Mouse (Mus musculus) neural tube, embryonic 12.5 days (tissue): Measurements from ENCODE around the gene Dppa1. TPM values are rescaled to one million over a fixed set of nuclear protein-coding genes. Genes with fewer than 3 reads are reported as not detected.

Source experiments
- ATAC-seq: fragments of 200-750 bp; cut with Nextera tagmentation; 2 replicates; pipeline ENCODE4 v1.8.0; 2017; ENCODE audit warnings: low read depth, mild to moderate bottlenecking, moderate TSS enrichment, moderate library complexity; ENCODE audit not compliant: low FRiP score
- H3K27ac ChIP-seq: fragments of 300-500 bp; sonication (generic); 2 replicates; pipeline ENCODE4 v1.5.1; 2016
- H3K27me3 ChIP-seq: fragments of 300-500 bp; sonication (generic); replicated peaks from 2 replicates; pipeline ENCODE4 v1.6.1; 2016; ENCODE audit warnings: mild to moderate bottlenecking
- H3K36me3 ChIP-seq: fragments of 300-500 bp; sonication (generic); 2 replicates; pipeline ENCODE4 v1.6.1; 2016; ENCODE audit warnings: mild to moderate bottlenecking
- H3K4me1 ChIP-seq: fragments of 300-500 bp; sonication (generic); 2 replicates; pipeline ENCODE4 v1.6.1; 2016
- H3K4me2 ChIP-seq: fragments of 300-500 bp; sonication (generic); replicated peaks from 2 replicates; pipeline ENCODE4 v1.6.1; 2016; ENCODE audit warnings: mild to moderate bottlenecking
- H3K4me3 ChIP-seq: fragments of 300-500 bp; sonication (generic); 2 replicates; pipeline ENCODE4 v1.5.1; 2016
- H3K9ac ChIP-seq: fragments of 300-500 bp; sonication (generic); 2 replicates; pipeline ENCODE4 v1.6.1; 2016; ENCODE audit warnings: mild to moderate bottlenecking
- H3K9me3 ChIP-seq: fragments of 300-500 bp; sonication (generic); 2 replicates; pipeline ENCODE4 v1.6.1; 2016; ENCODE audit warnings: mild to moderate bottlenecking
- WGBS: fragments of 180-500 bp; shearing (Covaris S2); methylation state at CpG from one replicate; pipeline ENCODE4 v1.1.7; 2016; 5-methylcytosine and 5-hydroxymethylcytosine counted together
- polyA plus RNA-seq: library from polyadenylated mRNA; unstranded; fragments of >200 nt; fragmentation: Nextera tagmentation; extraction: Ambion mirVana; gene quantifications from 2 replicates; pipeline ENCODE4 v1.2.1, GENCODE M21; 2016

Dppa1 gene
- polyA plus RNA-seq, 1 experiment from 2014 or later: not detected

DNA sequence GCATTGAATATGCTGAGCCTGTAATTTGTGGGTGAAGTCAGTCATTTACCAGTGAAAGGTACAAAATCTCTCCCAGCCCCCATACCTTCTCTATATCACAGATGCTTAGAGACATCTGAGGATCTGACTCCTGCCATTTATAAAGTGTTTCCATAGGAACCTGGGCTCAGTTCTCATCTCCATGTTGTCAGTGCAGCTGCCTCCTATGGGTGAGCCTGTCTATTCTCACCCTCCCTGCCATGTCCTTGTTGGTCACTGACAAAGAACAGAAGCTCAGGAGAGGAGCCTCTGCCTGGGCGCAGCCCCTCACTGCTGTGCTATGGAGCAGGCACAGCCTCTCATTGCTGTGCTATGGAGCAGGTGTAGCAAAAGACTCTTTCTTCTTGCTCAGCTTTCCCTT is 9.1 kb downstream of the Dppa1 start:
- Histone ChIP-seq H3K9me3 (no peaks in the 10 kb centered on the region), H3K9ac (no peak overlapping the region), H3K27me3 (no peaks in the 10 kb centered on the region), H3K36me3 (no peaks in the 10 kb centered on the region), H3K4me3 (no peak overlapping the region), H3K4me2 (no peak overlapping the region), H3K4me1 (no peaks in the 10 kb centered on the region), H3K27ac (no peak overlapping the region)
- 90% methylated on average over 1 of the region's 1 CpGs for WGBS
- ATAC-seq: no peak

- H3K27ac ChIP-seq: no peak overlapping the region
- H3K4me3 ChIP-seq: no peak overlapping the region
- H3K27me3 ChIP-seq: no peaks in the 10 kb centered on the region
- no peaks in the 10 kb centered on the region for H3K9me3 ChIP-seq
- no peaks in the 10 kb centered on the region for H3K4me1 ChIP-seq
- no peaks in the 10 kb centered on the region for H3K36me3 ChIP-seq
- 89% methylated on average over 2 of the region's 2 CpGs for WGBS
- H3K4me2 ChIP-seq: no peak overlapping the region
- ATAC-seq: no peak
- H3K9ac ChIP-seq: no peak overlapping the region
Observed at GRCm38 (mm10) chr11:46592416-46592815, 36.6 kb downstream of the Dppa1 start.

GRCm38 (mm10) chr11:46582741-46583140 is 46.3 kb downstream of the Dppa1 start:
- Histone ChIP-seq H3K4me3 (no peak overlapping the region), H3K4me1 (no peaks in the 10 kb centered on the region), H3K27ac (no peak overlapping the region), H3K9me3 (no peaks in the 10 kb centered on the region), H3K36me3 (no peaks in the 10 kb centered on the region), H3K27me3 (no peaks in the 10 kb centered on the region), H3K9ac (no peak overlapping the region), H3K4me2 (no peak overlapping the region)
- WGBS: 75% methylated on average over 5 of the region's 5 CpGs
- ATAC-seq: no peak

DNA sequence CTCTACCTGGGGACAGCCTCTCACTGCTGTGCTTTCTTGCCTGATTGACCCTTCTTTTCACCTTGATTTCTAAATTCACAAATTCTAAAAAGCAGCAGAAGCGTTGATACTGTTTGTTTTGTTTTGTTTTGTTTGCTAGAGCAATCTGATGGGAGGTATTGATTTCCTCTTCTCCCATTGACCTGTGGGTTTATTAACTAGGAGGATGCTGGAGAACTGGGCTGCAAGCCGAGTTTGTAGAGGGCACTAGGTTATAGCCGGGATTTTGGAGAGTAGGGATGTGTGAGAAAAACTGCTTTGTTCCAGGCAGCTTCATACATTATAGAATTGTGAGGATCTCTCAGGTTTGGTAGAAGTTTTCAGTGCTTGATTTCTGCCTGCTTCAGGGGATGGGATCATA is 48.6 kb downstream of the Dppa1 start:
- Histone ChIP-seq H3K27ac (no peak overlapping the region), H3K27me3 (no peaks in the 10 kb centered on the region), H3K4me1 (no peaks in the 10 kb centered on the region), H3K9me3 (no peaks in the 10 kb centered on the region), H3K4me3 (no peak overlapping the region), H3K36me3 (no peaks in the 10 kb centered on the region), H3K4me2 (no peak overlapping the region), H3K9ac (no peak overlapping the region)
- 85% methylated on average over 3 of the region's 3 CpGs for WGBS
- no peak for ATAC-seq

- WGBS: 70% methylated on average over 5 of the region's 5 CpGs
- Histone ChIP-seq H3K4me2 (no peak overlapping the region), H3K9ac (no peak overlapping the region), H3K9me3 (no peaks in the 10 kb centered on the region), H3K27ac (no peak overlapping the region), H3K36me3 (no peaks in the 10 kb centered on the region), H3K4me1 (no peaks in the 10 kb centered on the region), H3K27me3 (no peaks in the 10 kb centered on the region), H3K4me3 (no peak overlapping the region)
- no peak for ATAC-seq
Observed at GRCm38 (mm10) chr11:46578771-46579281, 50.2 kb downstream of the Dppa1 start.

GRCm38 (mm10) chr11:46571327-46571726 is 57.7 kb downstream of the Dppa1 start, which contains the start of gene BC053393:
BC053393 (plus strand) TSS chr11:46571536.
- no peaks in the 10 kb centered on the region for H3K27me3 ChIP-seq
- ATAC-seq: no peak
- no peaks in the 10 kb centered on the region for H3K36me3 ChIP-seq
- H3K9me3 ChIP-seq: no peaks in the 10 kb centered on the region
- H3K4me3 ChIP-seq: no peak within 1 kb of the TSS
- 98% methylated on average over 1 of the region's 1 CpGs for WGBS
- no peak within 1 kb of the TSS for H3K4me2 ChIP-seq
- no peaks in the 10 kb centered on the region for H3K4me1 ChIP-seq
- H3K9ac ChIP-seq: no peak within 1 kb of the TSS
- H3K27ac ChIP-seq: no peak within 1 kb of the TSS

DNA sequence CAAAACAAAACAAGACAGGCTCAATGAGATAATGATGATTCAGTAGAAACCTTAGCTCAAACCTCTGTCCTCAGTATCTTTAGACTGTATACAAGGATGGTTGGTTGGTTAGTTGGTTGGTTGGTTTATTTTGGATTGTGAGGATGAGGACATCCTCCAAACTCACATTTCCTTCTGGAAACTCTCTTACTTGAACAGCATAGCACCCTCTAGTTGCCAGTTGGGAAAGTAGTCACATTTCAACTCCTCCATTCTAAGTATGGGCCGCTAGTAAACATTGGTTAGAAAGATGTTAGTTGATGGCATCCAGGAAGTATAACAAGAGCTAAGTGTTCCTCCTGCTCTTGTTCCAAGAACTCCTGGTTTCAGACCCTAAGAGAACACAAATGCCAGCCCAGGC is 60.0 kb downstream of the Dppa1 start:
- H3K9ac ChIP-seq: no peak overlapping the region
- no peak for ATAC-seq
- no peaks in the 10 kb centered on the region for H3K27me3 ChIP-seq

GRCm38 (mm10) chr11:46565967-46566366 is 63.1 kb downstream of the Dppa1 start:
- Histone ChIP-seq H3K4me1 (no peaks in the 10 kb centered on the region), H3K27ac (no peak overlapping the region), H3K36me3 (no peaks in the 10 kb centered on the region), H3K27me3 (no peaks in the 10 kb centered on the region), H3K9me3 (no peaks in the 10 kb centered on the region), H3K4me2 (no peak overlapping the region), H3K4me3 (no peak overlapping the region), H3K9ac (no peak overlapping the region)
- WGBS: 96% methylated on average over 2 of the region's 2 CpGs
- no peak for ATAC-seq

More for the DNA sequence above, 60.0 kb downstream of the Dppa1 start:
- Histone ChIP-seq H3K4me2 (no peak overlapping the region), H3K36me3 (no peaks in the 10 kb centered on the region), H3K9me3 (no peaks in the 10 kb centered on the region), H3K4me3 (no peak overlapping the region), H3K27ac (no peak overlapping the region), H3K4me1 (no peaks in the 10 kb centered on the region)
- WGBS: 79% methylated on average over 1 of the region's 1 CpGs

- no peaks in the 10 kb centered on the region for H3K4me1 ChIP-seq
- H3K9me3 ChIP-seq: no peaks in the 10 kb centered on the region
- no peak overlapping the region for H3K4me3 ChIP-seq
- no peaks in the 10 kb centered on the region for H3K36me3 ChIP-seq
- WGBS: 82% methylated on average over 1 of the region's 1 CpGs
- H3K27ac ChIP-seq: no peak overlapping the region
- no peak for ATAC-seq
- H3K4me2 ChIP-seq: no peak overlapping the region
- H3K27me3 ChIP-seq: no peaks in the 10 kb centered on the region
- H3K9ac ChIP-seq: no peak overlapping the region
Observed at GRCm38 (mm10) chr11:46564671-46565070, 64.4 kb downstream of the Dppa1 start.

DNA sequence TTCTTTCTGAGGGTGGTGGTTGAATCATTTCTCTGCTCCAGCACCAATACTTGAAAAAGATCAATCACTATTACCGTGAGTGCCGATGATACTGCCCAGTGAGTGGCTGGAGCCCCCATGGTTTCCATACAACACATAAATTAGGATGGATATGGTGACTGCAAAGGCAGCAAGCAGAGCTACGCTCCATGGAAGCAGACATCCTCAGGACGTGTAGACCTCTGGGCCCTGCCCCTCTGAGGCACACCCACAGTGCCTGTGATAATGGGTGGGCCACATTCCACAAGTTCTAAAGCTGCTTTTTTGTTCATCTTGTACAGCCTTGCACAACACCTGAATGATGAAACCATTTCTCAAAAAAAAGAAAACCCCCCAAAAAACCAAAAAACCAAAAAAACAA is 68.0 kb downstream of the Dppa1 start:
- Histone ChIP-seq H3K4me3 (no peak overlapping the region), H3K4me1 (no peaks in the 10 kb centered on the region), H3K4me2 (no peak overlapping the region), H3K27me3 (no peaks in the 10 kb centered on the region), H3K36me3 (no peaks in the 10 kb centered on the region), H3K9ac (no peak overlapping the region), H3K9me3 (no peaks in the 10 kb centered on the region), H3K27ac (no peak overlapping the region)
- WGBS: 81% methylated on average over 4 of the region's 4 CpGs
- no peak for ATAC-seq

Other genes with a start within 250 kb of the Dppa1 start
- not detected in 2 replicates for gene Itk, start 239.7 kb downstream of the Dppa1 start, polyA plus RNA-seq
- gene Fam71b, start 232.7 kb downstream of the Dppa1 start, polyA plus RNA-seq: 0.18 TPM in 1 of 2 replicates, not detected in the other
- gene Med7, start 192.3 kb downstream of the Dppa1 start, polyA plus RNA-seq: 83.2 and 86.4 TPM in 2 replicates
- gene Havcr2, start 174.3 kb downstream of the Dppa1 start, polyA plus RNA-seq: 0.11 and 0.19 TPM in 2 replicates
- not detected in 2 replicates for gene Gm12169, start 105.0 kb downstream of the Dppa1 start, polyA plus RNA-seq
- not detected in 2 replicates for gene BC053393, start 57.7 kb downstream of the Dppa1 start, polyA plus RNA-seq
- not detected in 2 replicates for gene Timd2, start 77.8 kb upstream of the Dppa1 start, polyA plus RNA-seq
- gene Havcr1, start 105.8 kb upstream of the Dppa1 start, polyA plus RNA-seq: not detected in 2 replicates
- not detected in 2 replicates for gene Timd4, start 181.5 kb upstream of the Dppa1 start, polyA plus RNA-seq